Mouse (Mus musculus): ENCODE data around the gene Pitpnm1.

The Pitpnm1 gene

DNA sequence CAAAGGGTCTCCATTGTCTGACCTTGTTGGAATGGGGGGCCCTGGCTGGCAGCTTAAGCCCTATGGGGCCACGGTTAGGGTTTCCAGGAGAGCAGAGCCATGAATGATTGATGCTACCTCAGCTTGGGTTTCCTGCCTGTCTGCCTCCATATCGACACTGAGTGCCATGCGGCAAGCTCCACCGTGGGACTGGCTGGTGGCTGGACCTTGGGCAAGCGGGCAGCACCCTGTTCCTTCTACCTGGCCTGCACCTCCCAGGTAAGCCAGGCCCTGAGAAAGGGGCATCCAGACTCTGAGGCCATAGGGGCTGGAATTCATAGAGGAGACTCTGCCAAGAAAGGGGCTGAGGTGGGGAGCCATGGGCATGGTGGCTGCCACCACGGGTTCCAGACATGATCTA, 40.3 kb downstream of the Pitpnm1 start:
- DNase-seq (ENCODE audit: low spot score in 2 of 2): no peak

DNA sequence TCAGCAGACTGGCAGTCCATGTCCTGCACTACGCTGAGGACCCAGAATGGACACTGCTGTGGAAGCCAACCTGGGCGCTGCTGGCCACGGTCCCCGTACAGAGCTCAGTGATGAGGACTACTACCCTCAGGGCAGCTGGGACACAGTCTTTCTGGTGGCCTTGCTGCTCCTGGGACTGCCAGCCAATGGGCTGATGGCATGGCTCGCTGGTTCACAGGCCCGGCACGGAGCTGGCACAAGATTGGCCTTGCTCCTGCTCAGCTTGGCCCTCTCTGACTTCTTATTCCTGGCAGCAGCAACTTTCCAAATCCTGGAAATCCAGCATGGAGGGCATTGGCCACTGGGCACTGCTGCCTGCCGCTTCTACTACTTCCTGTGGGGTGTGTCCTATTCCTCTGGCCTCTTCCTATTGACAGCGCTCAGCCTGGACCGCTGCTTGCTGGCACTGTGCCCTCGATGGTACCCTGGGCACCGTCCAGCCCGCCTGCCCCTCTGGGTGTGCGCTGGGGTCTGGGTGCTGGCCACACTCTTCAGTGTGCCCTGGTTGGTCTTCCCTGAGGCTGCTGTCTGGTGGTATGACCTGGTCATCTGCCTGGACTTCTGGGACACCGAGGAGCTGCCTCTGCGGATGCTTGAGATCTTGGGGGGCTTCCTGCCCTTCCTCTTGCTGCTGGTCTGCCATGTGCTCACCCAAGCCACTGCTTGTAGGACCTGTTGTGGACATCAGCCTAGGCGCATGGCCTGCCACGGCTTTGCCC, 42.8 kb downstream of the Pitpnm1 start:
- no peak for DNase-seq (ENCODE audit: low spot score in 2 of 2)

DNA sequence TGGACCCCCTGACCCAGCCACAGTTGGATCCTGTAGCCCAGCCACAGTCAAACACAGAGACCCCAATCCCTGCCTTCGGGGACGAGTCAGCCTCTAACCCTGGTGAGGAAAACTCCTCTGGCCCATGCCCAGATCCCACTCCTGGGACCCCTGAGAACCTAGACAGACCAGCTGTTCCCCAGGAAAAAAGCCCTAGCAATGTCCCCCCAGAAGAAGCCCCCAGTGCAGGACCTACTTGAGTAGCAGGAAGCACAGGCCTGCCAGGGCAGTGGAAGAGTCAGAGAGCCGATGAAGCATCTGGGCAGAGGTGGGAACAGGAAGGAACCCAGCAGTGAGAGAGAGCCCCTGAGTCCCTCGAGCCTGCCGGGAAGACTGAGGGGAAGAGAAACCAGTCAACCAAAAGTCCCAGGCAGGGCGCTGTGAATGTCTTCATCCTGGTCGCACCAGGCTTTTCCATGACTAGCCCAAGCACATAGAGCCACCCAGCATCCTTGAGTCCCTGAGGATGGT, 44.0 kb downstream of the Pitpnm1 start, which contains the start of gene Cabp4:
Gene Cabp4, minus strand, starts transcription at position 275 of the 510 bp plus-strand sequence.
- DNase-seq (ENCODE audit: low spot score in 2 of 2): no peak

DNA sequence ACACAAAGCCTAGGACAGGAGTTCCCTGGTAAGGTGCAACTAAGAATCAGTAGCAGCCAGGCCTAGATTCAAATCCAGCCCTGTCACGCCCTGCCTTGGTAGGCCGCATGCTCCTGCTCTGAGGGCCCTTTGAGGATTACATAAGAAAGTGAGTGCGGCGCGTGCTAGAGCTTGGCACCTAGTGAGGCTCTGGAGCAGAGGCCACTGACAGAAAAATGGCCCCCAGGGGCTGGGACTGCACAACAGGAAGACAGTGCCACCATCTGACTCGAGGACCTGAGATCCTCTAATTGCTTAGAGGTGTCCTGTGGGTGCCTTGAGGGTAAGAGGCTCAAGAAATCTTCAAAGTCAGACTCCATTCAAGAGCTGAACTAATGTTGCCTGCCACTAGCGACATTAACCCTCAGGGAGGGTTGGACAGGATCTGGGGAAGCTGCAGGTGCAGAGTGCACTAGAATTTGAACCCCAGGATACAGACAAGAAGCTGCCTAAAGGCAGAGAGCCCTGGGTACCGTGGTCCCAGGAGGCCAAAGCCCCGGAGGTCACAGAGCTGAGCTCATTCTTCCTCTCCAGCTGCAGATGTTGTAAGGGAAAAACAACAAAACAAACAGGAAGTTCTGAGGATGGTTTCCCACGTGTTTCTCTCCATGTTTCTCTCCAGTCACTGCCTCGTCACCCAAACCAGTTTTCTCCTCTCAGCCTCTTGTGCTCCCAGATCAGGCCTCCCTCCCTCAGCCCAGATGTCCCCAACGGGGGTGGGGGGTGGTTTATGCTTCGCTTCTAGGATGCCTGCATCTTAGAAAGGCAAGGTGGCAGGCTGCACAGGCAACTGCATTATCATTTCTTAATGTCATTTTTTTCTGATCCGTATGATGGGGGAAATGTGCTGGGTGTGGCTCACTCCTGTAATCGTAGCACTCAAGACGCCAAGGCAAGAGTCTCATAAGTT, 45.0 kb downstream of the Pitpnm1 start:
- DNase-seq (ENCODE audit: low spot score in 2 of 2): no peak

DNA sequence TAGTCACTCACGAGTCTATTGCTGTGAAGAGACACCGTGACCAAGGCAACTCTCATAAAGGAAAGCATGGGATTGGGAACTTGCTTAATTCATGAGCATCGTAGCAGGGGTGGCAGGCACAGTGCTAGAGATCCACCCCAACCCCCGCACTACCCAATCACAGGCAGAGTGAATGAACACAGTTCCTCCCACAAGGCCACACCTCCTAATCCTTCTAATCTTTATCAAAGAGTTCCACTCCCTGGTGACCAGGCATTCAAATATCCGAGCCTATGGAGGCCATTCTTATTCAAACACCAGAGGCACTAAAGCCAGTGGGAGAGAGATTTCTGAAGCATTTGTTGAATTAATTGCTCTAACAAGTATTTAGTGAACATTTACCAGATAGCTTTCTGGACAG, 46.1 kb downstream of the Pitpnm1 start:
- DNase-seq (ENCODE audit: low spot score in 2 of 2): no peak

DNA sequence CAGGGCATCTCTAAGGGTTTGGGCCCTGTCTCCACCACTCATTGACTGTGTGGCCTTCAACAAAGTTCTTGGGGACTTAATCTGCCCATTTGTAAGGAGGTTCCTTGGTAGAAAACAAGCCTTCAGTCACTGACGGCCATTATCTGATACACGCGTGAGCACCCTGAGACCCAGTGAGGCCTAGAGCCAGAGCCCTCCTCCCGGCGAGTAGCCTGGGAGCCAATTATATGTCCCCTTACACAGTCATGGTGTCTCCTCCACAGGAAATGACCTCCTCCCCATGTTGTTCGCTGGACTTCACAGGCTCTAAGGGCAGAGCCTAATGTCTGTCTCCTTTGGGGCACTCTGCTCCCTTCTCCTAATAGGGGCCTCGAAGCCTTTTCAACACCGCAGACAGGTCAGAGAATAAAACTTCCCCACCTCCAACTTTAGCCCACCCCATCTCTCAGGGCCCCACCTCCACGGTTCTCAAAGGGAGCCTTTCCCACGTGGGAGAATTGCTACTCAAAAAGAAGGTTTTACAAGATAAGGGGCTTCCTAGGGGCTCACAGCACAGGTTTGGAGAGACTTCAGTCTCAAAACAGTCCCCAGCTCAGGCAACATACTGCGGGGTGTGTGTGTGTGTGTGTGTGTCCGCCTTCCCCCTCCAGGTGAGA, 46.7 kb downstream of the Pitpnm1 start:
- DNase-seq (ENCODE audit: low spot score in 2 of 2): no peak

DNA sequence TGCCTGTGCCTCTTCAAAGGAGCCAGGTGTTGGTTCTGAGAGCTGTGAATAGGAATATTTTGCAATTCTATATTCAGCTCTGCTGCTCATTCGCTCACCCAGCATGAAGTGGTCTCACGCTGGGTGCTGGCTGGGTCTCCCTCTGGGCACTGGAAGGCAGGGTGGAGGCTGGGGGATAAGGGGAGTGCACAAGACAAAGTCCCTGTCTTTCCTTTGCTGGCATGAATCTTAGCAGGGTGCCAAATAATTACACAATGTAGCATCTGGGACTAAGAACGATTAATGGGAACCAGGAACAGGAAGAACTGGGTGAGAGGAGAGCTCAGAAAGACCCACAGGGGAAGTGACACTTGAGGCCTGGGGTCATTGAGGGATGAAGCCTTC, 47.2 kb downstream of the Pitpnm1 start:
- DNase-seq (ENCODE audit: low spot score in 2 of 2): no peak

DNA sequence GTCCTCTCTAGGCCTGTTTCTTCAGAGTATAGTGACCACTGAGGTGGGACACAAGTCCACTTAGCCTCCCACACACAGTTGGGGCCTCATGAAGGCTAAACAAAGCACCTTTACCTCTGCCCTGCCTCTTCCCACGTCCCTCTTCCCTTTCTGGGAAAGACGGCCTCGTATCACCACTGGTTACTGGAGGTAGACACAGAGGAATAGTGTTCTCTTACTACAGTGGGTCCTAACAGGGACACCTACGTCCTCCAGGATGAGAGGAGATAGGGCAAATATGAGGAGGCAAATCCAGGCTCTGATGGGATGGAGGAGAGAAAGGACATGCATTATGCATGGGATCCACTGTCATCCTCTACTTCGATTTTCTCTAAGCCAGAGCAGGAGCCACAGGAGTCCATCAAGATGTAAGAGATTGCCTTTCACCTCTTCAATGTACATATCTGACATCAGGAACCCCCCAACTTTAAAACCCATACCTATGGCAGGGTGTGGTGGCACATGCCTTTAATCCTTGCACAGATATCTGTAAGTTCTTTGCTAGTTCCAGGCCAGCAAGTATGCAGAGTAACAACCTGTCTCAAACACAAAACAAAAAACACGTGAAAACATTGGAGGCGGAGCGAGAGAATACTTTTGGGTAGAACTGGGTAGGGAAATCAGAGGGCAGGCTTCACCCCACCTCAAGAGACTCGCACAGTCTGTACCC, 48.1 kb downstream of the Pitpnm1 start:
- DNase-seq (ENCODE audit: low spot score in 2 of 2): no peak

DNA sequence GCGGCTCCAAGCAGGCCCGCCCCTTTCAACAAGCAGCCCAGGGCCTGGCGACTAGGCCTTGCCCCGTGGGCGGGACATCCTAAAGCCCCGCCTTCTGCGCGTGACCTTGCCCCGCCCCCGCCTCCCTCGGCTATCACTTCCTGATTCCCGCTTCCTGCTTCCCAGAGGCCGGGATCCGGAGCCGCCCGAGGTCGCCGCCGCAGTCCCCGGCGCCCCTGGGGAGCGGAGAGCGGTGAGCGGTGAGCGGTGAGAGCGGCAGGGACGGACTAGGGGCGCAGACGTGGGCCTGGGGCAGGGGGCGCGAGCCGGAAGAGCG, 48.7 kb downstream of the Pitpnm1 start, which contains the start of gene Coro1b:
Gene Coro1b, plus strand, starts transcription at position 129 of the 316 bp plus-strand sequence.
- peak; percentile 92 to 94 for DNase-seq (ENCODE audit: low spot score in 2 of 2)

DNA sequence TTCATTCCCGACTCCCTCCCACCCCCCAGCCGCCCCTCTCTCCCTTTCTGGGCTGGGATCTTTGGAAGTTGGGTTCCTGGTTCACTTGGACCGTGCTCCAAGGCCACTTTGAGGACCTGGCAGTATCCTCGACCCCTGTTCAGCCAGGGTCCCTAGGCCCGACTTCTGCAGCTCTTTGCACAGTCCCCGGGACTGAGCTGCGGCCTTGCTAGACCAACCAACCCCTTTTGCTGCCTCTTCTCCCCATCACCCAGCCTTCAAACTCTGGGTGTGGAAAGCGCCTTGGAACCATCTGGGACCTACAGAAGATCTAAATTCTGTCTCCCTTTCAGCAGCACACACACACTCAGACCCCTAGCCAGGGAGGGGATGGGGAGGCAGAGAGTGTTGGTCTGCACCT, 49.0 kb downstream of the Pitpnm1 start:
- no peak for DNase-seq (ENCODE audit: low spot score in 2 of 2)

DNA sequence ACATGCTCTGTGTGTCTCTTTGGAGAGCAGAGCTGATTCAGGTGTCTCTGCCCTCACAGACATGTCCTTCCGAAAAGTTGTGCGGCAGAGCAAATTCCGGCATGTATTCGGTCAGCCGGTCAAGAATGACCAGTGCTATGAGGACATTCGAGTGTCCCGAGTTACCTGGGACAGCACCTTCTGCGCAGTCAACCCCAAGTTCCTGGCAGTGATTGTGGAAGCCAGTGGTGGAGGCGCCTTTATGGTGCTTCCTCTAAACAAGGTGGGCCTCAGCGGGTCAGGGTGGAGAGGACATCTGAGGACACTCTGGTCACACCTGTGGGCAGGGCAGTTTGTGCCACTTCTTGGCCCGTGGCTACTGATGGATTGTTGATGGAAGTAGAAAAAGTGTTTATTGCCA, 49.5 kb downstream of the Pitpnm1 start:
- no peak for DNase-seq (ENCODE audit: low spot score in 2 of 2)

DNA sequence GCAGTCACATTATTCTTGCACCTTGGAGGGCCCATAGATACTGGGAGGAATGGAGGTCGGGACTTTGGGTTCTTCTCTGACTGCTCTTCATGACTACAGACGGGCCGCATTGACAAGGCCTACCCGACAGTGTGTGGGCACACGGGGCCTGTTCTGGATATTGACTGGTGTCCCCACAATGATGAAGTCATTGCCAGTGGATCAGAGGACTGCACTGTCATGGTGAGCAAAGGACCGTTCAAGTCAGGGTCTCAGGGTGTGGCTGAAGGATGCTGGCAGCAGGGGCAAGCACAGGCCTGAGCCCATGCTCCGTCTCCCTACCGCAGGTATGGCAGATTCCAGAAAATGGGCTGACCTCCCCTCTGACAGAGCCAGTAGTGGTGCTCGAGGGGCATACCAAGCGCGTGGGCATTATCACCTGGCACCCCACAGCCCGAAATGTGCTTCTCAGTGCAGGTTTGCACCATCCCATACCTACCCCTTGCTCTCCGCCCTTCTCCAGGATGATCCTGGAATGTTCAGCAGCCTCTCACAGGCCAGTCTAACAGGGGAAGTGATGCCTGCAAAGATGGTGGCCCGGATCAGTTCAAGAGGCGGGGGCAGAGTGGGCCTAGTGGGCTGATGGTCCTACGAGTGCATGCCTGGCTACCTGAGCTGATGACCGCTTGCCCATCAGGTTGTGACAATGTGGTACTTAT, 50.1 kb downstream of the Pitpnm1 start:
- no peak for DNase-seq (ENCODE audit: low spot score in 2 of 2)

DNA sequence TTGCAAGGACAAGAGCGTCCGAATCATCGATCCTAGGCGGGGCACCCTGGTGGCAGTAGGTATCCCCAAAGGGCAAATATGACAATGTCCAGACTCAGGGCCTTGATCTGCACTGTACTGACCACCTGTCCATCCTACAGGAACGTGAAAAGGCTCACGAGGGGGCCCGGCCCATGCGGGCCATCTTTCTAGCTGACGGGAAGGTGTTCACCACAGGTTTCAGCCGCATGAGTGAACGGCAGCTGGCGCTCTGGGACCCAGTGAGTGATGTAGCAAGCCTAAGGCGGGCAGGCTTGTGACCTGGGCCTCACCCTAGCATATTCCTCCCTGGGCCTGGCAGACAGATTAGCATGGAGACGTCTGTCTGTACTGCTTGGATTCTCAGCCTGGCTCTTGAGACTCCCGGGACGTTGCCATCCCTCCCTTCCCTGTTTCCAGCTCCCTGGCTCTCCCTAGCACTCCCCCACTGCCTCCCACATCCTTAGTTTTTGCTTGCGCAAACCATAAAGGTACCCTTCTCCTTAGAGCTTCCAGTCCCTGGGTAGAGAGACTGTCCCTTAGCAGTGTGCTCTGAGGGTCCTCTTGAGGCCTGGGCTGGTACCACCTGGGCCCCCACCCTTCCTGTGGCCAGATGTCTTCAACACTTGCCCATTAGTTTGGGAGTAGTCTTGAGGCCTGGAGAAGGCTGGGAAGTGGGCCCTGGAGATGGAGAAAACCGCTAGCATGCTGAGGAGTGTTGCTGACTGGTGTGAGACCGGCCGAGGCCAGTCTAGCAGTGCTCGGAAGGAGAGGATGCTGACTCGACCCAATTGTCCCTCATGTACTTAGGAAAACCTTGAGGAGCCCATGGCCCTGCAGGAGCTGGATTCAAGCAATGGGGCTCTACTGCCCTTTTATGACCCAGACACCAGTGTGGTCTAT, 51.0 kb downstream of the Pitpnm1 start:
- no peak for DNase-seq (ENCODE audit: low spot score in 2 of 2)

DNA sequence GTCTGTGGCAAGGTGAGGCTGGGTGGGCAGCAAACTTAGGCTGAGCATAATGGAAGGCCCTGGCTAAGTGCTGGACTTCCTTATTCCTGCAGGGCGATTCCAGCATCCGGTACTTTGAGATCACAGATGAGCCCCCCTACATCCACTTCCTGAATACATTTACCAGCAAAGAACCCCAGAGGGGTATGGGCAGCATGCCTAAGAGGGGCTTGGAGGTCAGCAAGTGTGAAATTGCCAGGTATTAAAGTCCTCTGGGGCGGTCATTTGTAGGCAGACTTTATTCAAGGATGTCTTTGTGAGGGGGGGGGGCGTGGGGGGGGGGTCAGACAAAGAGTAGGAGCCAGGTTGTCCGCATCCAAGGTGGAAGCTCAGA, 51.7 kb downstream of the Pitpnm1 start:
- no peak for DNase-seq (ENCODE audit: low spot score in 2 of 2)

DNA sequence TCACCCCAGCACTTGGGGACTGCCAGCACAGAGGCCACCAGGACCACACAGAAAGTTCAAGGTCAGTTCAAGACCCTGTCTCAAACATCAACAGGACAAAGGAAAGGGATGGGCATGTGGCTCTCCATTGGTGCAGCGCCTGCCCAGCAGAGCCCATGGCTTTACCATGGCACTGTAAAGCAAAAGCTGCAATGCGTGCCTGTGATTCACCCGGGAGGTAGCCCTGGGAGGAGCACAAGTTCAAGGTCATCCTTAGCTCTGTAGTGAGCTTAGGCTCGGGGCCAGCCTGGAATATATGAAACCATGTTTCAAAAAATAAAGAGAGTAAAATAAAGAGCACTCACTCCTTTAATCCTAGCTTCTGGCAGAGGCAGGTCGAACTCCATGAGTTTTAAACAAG, 52.1 kb downstream of the Pitpnm1 start:
- DNase-seq (ENCODE audit: low spot score in 2 of 2): no peak

DNA sequence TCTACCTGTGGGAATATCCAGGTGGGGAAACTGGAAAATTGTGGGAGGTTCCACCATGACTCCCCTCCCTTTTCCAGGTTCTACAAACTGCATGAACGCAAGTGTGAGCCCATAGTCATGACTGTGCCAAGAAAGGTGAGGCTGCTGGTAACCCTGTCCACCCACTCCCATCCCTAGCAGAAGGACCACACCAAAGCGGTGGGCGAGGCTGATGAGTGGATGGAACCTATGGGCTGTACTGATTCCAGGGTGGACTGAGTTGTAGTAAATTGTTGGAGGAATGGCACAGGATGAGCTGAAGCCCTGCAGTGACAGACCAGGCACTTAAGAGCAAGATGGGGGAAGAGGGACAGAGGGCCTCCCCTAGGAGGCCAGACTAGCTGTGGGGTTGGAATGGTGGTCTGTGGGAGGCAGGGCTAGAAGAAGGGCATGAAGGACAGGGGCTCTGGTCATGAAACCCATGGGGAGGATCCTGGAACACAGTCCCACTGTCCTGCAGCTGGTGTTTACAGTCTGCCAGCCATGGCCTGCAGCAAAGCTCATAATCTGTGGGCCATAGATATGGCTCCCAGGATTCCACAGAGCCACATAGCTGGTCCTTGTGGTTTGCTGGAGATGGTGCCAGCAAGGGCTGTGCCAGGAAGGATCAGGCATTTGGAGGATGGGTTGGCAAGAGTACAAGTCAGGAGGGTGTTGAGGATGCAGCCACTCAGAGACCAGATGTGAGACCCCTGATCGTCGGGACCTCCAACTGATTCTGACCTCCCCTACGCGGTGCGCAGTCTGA, 52.8 kb downstream of the Pitpnm1 start:
- no peak for DNase-seq (ENCODE audit: low spot score in 2 of 2)

DNA sequence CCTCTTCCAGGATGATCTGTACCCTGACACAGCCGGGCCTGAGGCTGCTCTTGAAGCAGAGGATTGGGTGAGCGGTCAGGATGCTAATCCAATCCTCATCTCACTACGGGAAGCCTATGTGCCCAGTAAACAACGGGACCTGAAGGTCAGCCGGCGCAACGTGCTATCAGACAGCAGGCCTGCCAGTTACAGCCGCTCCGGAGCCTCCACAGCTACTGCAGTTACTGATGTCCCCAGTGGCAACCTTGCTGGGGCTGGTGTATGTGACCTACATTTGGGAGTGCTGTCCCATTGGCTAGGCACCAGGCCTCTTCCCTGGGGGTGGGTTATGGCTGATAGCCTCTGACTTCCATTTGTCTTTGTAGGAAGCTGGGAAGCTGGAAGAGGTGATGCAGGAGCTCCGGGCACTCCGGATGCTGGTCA, 53.4 kb downstream of the Pitpnm1 start, which contains the start of gene Ptprcap:
Gene Ptprcap, plus strand, starts transcription at position 373 of the 423 bp plus-strand sequence.
- no peak for DNase-seq (ENCODE audit: low spot score in 2 of 2)

DNA sequence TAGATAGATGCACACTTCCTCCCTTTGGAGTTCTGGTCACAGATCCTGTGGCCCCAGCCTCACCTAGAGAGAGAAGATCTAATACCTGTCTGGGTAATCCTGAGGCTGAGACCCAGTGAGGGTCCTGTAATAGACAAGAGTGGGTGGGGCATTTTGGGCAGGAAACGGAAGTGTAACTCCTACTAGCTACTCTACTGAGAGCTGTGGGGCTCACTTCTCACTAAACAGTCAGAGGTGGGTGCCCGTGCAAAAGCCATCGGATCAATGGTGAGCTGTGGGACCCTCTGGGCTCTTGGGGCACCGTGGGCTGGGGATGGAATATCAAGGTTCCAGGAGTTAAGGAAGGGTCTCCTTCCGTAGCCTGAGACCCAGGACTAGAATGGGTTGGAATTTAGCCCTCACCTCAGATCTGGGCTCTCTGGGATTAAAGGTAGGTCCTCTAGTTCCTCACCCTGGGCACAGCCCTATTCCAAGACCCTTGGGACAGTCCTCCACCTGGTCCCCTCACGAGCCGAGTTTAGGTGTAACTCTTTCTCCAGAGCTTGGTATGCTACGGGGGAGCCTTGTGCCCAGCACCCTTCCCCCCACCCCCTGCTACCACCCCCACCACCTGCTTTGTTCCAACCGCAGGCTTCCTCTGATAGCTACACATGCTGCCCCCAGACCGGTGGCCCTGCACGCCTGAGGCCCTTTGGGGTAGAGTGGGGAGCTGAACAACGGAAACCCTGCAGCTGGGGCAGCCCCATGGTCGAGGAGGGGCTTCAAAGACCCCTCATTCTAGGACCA, 54.8 kb downstream of the Pitpnm1 start:
- no peak for DNase-seq (ENCODE audit: low spot score in 2 of 2)
